Mouse (Mus musculus) spleen, adult 2 months (tissue): ENCODE results near the gene Olfr203.
"Not testable (repeated sequence)": the region's sequence is repeated elsewhere in the genome, so short reads cannot be mapped to it uniquely, and the experiment has no call there.

Experiments
- CTCF ChIP-seq: fragments of 200-500 bp; IDR thresholded peaks from 2 replicates; pipeline ENCODE4 v1.5.1; 2011; ENCODE audit warnings: mild to moderate bottlenecking, inconsistent platforms; ENCODE audit not compliant: insufficient read depth, insufficient read length, insufficient replicate concordance; ENCODE audit errors: extremely low read depth
- POLR2A ChIP-seq: fragments of 200-500 bp; IDR thresholded peaks from 2 replicates; pipeline ENCODE4 v1.6.1; 2011; ENCODE audit warnings: low read depth, low read length, inconsistent platforms

- not testable (repeated sequence) for TF ChIP-seq POLR2A, CTCF
Measured at GRCm38 (mm10) chr16:59287576-59287975, 11.1 kb upstream of the Olfr203 start.
